Mouse (Mus musculus) testis, adult 2 months (tissue): ENCODE results near the gene Nfkb1.

Experiments used
- CTCF ChIP-seq: fragments of 200-500 bp; IDR thresholded peaks from 2 replicates; pipeline ENCODE4 v1.5.1; 2012; ENCODE audit warnings: low read depth, mild to moderate bottlenecking, inconsistent platforms, low read length, moderate library complexity; ENCODE audit not compliant: control insufficient read depth, insufficient read depth, insufficient replicate concordance
- POLR2A ChIP-seq: fragments of 200-500 bp; IDR thresholded peaks from 2 replicates; pipeline ENCODE4 v1.6.1; 2012; ENCODE audit warnings: low read depth, mild to moderate bottlenecking, inconsistent platforms, low read length, moderate library complexity; ENCODE audit not compliant: control insufficient read depth

DNA sequence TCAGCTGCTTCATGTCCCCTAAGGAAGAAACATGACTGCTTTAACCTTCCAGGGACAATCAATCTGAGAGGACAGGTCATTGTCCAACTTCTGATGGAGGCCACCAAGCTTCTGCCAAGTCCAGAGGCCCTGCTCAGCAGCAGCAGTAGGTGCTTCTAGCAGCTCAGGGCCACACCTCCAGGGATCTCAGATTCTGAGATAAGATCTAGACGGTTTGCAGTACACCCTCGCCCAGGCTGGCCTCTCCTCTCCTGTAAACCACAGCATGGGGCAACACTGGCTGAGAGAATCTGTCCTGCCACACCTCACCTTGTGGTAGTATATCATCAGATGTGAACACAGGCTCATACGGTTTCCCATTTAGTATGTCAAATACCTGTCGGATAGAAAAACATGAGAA lies 100.9 kb downstream of the Nfkb1 start:
- TF ChIP-seq CTCF (no peak), POLR2A (no peak)
